Comparison of ENCODE assay signal across 7 mouse cellular contexts in the genomic region with DNA sequence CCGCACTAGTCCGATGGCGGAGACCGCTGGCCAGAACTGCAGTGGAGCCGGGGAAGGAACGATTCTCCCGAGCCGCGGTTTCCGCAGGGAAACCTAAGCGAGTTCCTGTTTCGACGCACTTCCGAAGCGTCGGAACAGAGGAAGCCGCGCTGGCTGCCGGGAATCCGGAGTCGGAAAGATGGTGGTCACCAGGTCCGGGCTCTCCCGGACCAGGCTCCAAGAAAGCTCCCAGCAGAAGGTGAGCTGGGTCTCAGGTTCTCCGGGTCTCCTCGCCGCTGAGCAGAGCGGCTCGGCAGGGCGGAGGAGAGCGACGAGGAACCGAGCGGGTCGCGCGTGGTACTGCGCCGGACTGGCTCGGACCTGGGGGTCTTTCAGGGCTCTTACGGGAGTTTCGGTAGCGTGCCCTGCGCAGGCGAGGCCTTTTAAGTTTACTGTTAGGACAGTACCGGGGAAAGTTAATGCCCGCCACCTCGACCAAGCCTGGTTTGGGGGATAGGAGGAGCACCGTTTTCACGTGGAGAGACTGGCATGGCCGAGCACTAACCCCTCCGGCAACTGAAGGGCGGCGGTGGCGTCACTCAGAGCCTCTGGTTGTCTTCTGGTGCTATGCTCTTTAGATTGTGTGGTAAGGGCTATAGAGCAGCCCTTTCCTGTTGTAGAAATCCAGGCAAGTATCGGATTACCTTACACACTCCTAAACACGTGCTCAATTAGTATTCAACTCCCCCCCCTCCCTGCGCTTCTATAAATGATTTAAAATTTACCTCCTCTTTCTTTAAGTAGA. TPM values are rescaled to one million over a fixed set of nuclear protein-coding genes. Genes with fewer than 3 reads are reported as not detected.
DNase-seq lines count a peak whose midpoint lies in the region; ATAC-seq lines count a peak whose summit lies in the region.

A gene (plus strand): TSS at position 148 of the 784 bp plus-strand sequence.

- peaks cover 17% of the 10 kb centered on the region for H3K36me3 ChIP-seq in intestine, embryonic 15.5 days
- H3K36me3 ChIP-seq in limb, embryonic 10.5 days: peaks cover 45% of the 10 kb centered on the region
- peaks cover 42% of the 10 kb centered on the region for H3K36me3 ChIP-seq in midbrain, embryonic 13.5 days

- peaks cover 29% of the 10 kb centered on the region for H3K4me1 ChIP-seq in intestine, embryonic 15.5 days (replicated peaks)
- peaks cover 29% of the 10 kb centered on the region for H3K4me1 ChIP-seq in limb, embryonic 10.5 days
- H3K4me1 ChIP-seq in midbrain, embryonic 13.5 days (replicated peaks): peaks cover 39% of the 10 kb centered on the region

- peak; percentile 95 for DNase-seq in adrenal gland, adult 2 months
- DNase-seq in embryo, embryonic 11 days: peak; percentile 98
- peak; percentile 93 for DNase-seq in gastrocnemius, postnatal 25 days
- peak; percentile 94 for DNase-seq in limb, embryonic 10.5 days (ENCODE audit: low spot score)
- peak; percentile 70 for DNase-seq in spleen, adult 12 weeks (ENCODE audit: low spot score)

- H3K27ac ChIP-seq in intestine, embryonic 15.5 days: peak within 1 kb of the TSS; percentile 75
- peak within 1 kb of the TSS; percentile 92 for H3K27ac ChIP-seq in limb, embryonic 10.5 days
- H3K27ac ChIP-seq in midbrain, embryonic 13.5 days: peak within 1 kb of the TSS; percentile 54

- peak within 1 kb of the TSS; percentile 57 for H3K4me2 ChIP-seq in intestine, embryonic 15.5 days (replicated peaks)
- H3K4me2 ChIP-seq in midbrain, embryonic 13.5 days (replicated peaks): peak within 1 kb of the TSS; percentile 92

- no peaks in the 10 kb centered on the region for H3K27me3 ChIP-seq in intestine, embryonic 15.5 days (replicated peaks)
- H3K27me3 ChIP-seq in limb, embryonic 10.5 days (ENCODE audit: low read depth, poor library complexity, severe bottlenecking): no peaks in the 10 kb centered on the region
- H3K27me3 ChIP-seq in midbrain, embryonic 13.5 days: no peaks in the 10 kb centered on the region

- H3K4me3 ChIP-seq in intestine, embryonic 15.5 days (replicated peaks): peak within 1 kb of the TSS; percentile 89
- H3K4me3 ChIP-seq in limb, embryonic 10.5 days: peak within 1 kb of the TSS; percentile 82
- peak within 1 kb of the TSS; percentile 77 for H3K4me3 ChIP-seq in midbrain, embryonic 13.5 days (replicated peaks)

- ATAC-seq in intestine, embryonic 15.5 days: peak; percentile 98
- ATAC-seq in midbrain, embryonic 13.5 days: peak; percentile 97

- peak within 1 kb of the TSS; percentile 96 for H3K9ac ChIP-seq in intestine, embryonic 15.5 days
- peak within 1 kb of the TSS; percentile 82 for H3K9ac ChIP-seq in midbrain, embryonic 13.5 days (replicated peaks)

- no peaks in the 10 kb centered on the region for H3K9me3 ChIP-seq in intestine, embryonic 15.5 days
- no peaks in the 10 kb centered on the region for H3K9me3 ChIP-seq in limb, embryonic 10.5 days (replicated peaks)
- no peaks in the 10 kb centered on the region for H3K9me3 ChIP-seq in midbrain, embryonic 13.5 days

- WGBS in intestine, embryonic 15.5 days: under 1% methylated on average over 57 of the region's 57 CpGs
- WGBS in limb, embryonic 10.5 days: under 1% methylated on average over 57 of the region's 57 CpGs
- under 1% methylated on average over 57 of the region's 57 CpGs for WGBS in midbrain, embryonic 13.5 days

RNA-seq across cellular contexts. Expression of the gene that starts here (rescaled TPM):
- 10 to 100 TPM; 35.4 to 63.5 TPM for total RNA-seq in adrenal gland, adult 2 months (2021)
- 1.2 and 2.1 TPM in 2 replicates for polyA plus RNA-seq in adrenal gland, adult 2 months (2012; rRNA removed)
- total RNA-seq in gastrocnemius, postnatal 25 days (2021): 10 to 100 TPM; 17.4 to 21.9 TPM
- polyA plus RNA-seq in intestine, embryonic 15.5 days (2015; fragmentation: Nextera tagmentation; extraction: Ambion mirVana): 68.3 and 77.4 TPM in 2 replicates
- 93.2 and 99.6 TPM in 2 replicates for polyA plus RNA-seq in limb, embryonic 10.5 days (2016; fragmentation: Nextera tagmentation; extraction: Ambion mirVana)
- polyA plus RNA-seq in midbrain, embryonic 13.5 days (2015; fragmentation: Nextera tagmentation; extraction: Ambion mirVana): 62.9 and 68.4 TPM in 2 replicates

Comparison
In these comparisons a context has a peak if more than half of its experiments do, and no peak if none do; other contexts are left out.
1. Peak in every context shown above with its lines: DNase-seq, ATAC-seq, H3K4me3 ChIP-seq and H3K27ac ChIP-seq.
2. RNA of the gene that starts here (polyA plus RNA-seq): 93.2 to 99.6 TPM in limb, embryonic 10.5 days, 68.3 to 77.4 TPM in intestine, embryonic 15.5 days and 62.9 to 68.4 TPM in midbrain, embryonic 13.5 days; 1.2 to 2.1 TPM in adrenal gland, adult 2 months; every median in the first group is over 10 times any median in the second.